Mouse (Mus musculus): ENCODE results near the gene Vps52.

DNA sequence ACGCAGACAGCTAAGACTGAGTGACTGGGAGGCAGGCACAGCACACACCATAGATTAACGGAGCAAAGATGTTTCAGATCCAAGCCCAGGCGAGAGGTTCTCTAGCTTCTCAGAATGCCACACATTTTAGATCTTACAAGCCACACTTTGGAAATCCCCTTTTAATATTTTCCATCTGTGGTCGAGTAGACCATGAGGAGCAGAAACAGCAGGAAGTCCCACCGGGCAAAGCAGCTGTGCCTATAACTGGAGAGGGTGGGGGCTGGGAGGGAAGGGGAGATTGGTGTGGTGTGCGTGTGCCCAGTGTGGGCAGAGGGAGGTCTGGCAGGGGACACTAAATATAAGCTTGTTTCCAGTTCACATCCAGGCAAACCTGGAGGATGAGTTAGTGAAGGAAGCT lies 1.9 kb downstream of the Vps52 start:
- TF ChIP-seq CTCF (conservative IDR thresholded peaks at IDR 0.05; ENCODE audit: low read length) = no peak
- no peak for TF ChIP-seq POU5F1 (IDR thresholded peaks at IDR 0.05; ENCODE audit: borderline replicate concordance, low read length)
- no peak for TF ChIP-seq NANOG (IDR thresholded peaks at IDR 0.05; ENCODE audit: borderline replicate concordance, low read length)
